Mouse (Mus musculus): ENCODE measurements around the gene Reln.

DNA sequence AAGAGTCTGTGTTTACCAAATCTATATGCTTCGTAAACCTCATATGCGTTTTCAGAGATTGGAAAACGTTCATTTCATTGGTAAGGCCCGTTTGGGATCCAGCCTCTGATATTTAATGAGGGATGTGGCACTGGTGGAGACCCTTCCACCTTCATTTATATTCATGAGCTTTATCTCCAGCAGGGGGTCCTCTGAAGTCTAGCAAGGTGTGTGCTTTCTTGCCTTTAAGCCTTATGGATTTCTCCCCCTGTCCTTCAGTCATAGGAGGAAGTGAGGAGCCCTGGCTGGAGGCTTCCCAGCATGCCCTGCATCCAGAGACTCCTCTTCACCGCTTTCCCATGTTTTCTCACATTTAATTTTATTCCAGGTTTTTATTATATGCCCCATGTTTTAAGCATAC is 269.5 kb downstream of the Reln start:
- no peak for TF ChIP-seq POLR2A (IDR thresholded peaks at IDR 0.05; ENCODE audit: borderline replicate concordance, extremely low read depth, low read depth, low read length)
- no peak for TF ChIP-seq CTCF (IDR thresholded peaks at IDR 0.05; ENCODE audit: insufficient read depth, low read length)
